Mouse (Mus musculus) heart, postnatal 0 days (tissue): Measurements from ENCODE around the gene Sbds.

Source experiments
- CTCF ChIP-seq: IDR thresholded peaks from 2 replicates; pipeline ENCODE4 v1.5.1; 2016; ENCODE audit warnings: antibody characterized with exemption, control low read depth, low read depth
- EP300 ChIP-seq: IDR thresholded peaks from 2 replicates; pipeline ENCODE4 v1.6.1; 2016; ENCODE audit warnings: antibody characterized with exemption, low read depth

- no peak for TF ChIP-seq CTCF
- no peak for TF ChIP-seq EP300
Measured at GRCm38 (mm10) chr5:130296071-130296470, 40.7 kb upstream of the Sbds start.
